Mouse (Mus musculus): Measurements from ENCODE around the gene Fzd5.

Gene Fzd5

DNA sequence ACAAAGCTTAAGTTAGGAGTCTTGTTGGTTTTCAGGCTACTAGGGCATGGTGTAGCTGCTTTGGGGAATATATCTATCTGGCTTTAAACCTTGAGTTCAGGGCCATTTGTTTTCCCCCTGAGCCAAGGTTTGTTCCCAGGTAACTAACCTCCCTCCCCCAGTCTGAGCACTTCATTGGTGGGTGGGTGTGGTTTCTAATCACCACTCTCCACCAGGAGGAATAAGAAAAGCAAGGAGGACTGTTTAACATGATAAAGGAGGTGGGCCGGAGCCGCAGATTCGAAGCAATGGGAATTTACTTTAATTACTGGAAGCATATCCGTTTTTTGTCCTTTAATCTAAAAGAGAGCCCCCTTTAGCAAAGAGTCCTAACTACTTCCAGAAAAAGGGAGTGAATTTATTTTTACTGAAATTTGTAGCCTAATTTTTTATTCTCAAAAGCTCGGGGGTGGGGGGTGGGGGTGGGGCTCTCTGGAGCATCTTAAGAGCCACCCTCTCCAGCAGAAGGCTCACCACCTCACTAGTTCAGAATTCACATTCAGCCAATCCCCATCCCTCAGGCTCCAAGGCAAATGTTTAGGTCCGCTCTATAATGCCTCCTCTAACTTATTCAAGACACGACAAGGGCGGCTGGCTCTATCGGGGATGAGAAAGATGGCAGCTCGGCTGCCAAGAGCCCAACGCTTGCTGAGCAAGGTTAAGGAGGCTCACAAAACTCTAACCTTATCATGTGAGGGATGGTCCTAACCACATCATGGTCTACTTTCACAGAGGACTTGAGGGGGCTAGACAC is 3.9 kb downstream of the Fzd5 start:
- no peak for DNase-seq (ENCODE audit: low spot score)

DNA sequence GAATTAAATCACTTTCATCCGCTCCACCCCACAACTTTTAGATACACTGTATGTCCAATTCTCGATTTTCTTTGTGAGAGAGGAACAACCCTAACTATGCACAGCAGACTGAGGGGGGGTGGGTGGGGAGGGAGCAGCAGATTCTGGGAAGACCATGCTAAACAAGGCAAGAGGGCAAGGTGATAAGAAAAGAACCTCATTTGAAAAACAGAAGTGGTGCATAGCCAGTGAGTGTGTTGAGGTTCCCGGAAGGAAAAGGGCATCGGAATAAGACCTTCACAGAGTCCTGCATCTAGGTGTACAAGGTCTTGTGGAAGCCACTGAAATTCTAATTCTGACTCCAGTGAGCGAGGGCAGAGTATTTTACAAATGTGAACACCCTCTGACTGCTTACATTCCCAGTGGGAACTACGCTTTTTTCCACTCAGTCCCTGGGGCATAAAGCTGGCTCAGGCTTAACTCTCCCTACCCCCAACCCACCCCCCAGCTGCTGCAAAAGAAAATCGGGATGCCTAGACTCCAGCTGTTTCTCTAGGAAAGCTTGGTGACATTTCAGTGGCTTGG is 4.8 kb downstream of the Fzd5 start:
- no peak for DNase-seq (ENCODE audit: low spot score)

DNA sequence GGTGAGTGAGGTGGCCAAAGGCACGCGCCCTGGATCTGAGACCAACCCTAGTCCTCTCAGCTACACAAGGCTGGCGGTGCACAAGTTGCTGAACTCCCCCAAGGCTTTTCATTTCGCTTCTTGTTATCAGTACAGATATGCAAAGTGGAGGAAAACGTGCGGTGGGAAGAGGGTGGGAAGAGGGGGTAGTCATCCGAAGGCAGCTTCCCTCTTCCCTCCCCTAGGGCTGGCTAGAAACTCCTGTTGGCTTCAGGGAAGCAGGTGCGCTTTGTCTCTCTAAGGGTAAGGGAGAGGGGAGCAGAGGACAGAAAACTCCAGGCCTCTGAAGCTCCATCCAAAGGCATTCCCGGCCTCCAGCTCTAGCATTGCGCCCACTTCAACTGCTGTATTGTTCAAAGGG is 5.4 kb downstream of the Fzd5 start:
- DNase-seq (ENCODE audit: low spot score) = no peak

DNA sequence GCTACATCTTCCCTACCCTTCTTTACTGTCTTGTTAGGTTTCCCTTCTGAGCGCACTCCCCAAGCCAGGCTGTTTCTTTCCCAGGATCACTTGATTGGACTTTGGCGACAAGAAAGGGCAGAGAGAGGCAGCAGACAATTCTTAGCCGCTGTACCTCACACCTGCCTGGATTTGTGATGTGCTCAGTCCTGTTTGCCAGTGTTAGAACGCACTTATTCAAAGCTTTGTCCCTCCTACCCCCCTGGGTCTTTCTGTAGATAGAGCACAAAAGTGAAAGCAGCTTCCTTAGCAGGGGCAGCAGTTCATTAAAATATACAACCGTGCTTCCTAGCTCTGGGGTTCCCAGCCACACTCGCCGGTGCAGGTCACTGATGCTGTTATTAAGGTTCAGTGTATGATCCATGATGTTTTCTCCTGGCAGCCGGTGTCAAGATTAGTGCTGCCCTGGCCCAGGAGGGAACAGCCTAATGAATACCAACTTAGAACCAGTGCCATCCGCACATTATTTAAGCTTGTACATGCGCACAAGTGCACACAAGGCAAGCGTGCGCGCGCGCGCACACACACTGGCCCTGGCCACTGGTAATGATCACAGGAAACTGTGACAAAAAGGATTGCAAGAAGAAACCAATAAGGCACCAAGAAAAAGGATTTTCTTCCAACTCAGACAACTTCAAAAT is 6.1 kb downstream of the Fzd5 start:
- DNase-seq (ENCODE audit: low spot score) = no peak

DNA sequence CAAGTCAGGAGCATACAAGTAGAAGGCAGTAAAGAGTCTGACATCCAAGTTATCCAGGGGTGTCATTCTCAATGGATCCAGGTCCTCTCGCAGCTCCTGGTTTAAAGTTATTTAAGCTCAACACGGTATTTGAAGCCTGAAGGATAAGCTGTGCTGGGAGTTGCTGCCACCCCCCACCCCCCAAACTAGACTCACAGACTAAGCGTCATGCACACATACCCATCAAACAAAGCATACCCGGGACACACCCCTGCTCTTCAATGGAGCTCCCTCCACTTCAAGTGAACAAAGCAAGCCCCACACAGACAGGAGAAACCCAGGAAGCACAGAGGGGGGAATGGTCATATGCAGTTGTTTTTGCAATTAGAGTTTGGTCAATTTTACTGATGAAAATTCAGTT is 7.5 kb downstream of the Fzd5 start:
- no peak for DNase-seq (ENCODE audit: low spot score)

DNA sequence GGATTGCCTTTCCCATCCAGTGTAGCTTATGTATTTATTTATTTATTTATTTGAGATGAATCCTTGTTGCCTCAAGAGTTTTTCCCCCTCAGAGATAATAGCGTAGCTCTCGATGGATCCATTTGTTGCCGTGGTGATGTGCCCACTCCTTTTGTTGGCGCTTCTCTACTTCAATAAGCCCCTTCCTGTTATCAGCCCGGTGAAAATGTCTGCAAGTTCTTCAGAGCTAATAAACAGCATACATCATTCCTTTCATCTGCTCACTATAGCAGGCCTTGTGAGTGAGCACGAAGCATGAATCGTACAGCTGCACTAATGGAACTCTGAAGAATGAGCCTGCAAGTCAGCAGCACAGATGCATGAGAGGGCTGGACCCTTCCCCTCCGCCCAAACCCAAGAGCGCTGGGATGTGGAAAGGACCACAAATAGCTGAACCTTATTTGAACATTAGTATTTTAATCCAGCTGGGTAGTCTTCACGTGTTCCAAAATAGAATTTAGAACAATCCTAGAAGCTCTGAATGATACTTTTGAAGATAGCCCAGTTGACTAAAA is 16.4 kb downstream of the Fzd5 start:
- DNase-seq (ENCODE audit: low spot score) = no peak

DNA sequence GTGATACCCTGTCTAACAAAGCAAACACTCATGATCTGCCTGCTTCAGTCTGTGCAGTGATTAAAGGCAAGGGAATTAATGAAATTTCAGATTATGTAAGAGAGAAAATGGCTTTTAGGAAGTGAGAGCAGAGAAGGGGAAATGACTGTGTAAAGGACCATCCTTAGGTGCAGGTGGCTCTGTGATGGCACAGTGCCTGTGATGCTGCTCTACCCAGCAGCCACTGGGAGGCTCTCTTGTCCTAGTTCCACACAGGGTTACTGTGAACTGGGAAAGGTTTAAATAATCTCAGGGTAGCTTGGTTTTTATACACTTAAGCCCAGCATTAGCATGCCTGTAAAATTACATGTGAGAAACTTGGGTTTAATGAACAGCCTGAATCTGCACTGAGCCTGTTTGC is 20.0 kb downstream of the Fzd5 start:
- DNase-seq (ENCODE audit: low spot score) = no peak

DNA sequence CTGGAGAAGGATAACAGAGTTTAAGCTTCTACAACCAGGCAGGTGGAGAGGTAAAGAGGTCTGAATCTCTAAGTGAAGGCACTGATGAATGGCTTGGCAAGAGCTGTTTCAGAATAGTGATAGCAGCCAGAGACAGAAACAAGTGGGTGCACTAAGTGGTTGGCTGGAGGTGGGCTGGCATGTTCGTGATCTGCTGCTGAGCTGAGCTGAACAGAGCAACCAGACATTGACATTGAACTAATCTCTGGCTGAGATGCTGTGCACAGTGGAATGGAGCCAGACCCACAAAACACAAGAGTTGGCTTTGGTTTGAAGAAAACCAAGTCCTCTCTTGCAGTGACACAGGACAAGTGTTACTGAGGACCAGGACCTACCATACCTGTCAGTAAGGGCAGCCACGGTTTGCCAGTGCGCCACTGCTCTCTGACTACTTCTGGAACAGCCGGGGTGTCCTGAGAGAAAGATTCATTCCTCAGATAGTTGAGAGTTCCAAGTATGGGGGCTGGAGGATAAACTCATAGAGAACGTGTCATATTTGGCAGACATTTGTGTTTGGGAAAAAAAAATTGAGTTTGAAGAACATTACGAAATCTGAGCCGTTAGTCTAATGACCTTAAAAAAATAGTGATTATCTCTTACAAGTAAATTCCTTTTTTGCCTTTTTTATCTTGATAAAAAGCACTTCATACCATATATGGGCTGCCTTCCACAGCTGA is 20.8 kb downstream of the Fzd5 start:
- no peak for DNase-seq (ENCODE audit: low spot score)

DNA sequence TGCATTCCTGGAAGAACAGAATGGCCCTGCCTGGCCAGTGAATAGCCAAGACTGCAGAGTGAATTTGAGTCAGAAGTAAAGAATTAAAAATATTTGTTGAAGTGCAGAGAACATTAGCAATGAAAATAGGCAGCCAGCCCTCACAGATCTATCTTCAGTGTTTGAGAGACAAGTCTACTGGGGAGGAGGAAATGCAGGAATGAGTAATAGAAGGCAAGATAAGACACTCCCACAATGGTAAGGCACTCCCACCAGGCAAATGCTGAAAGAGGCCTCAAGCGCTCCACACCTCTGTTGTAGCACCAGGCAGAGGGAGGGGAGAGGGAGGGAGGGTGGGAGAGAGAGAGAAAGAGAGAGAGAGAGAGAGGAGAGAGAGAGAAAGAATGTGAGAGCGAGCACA is 22.1 kb downstream of the Fzd5 start:
- DNase-seq (ENCODE audit: low spot score) = no peak

DNA sequence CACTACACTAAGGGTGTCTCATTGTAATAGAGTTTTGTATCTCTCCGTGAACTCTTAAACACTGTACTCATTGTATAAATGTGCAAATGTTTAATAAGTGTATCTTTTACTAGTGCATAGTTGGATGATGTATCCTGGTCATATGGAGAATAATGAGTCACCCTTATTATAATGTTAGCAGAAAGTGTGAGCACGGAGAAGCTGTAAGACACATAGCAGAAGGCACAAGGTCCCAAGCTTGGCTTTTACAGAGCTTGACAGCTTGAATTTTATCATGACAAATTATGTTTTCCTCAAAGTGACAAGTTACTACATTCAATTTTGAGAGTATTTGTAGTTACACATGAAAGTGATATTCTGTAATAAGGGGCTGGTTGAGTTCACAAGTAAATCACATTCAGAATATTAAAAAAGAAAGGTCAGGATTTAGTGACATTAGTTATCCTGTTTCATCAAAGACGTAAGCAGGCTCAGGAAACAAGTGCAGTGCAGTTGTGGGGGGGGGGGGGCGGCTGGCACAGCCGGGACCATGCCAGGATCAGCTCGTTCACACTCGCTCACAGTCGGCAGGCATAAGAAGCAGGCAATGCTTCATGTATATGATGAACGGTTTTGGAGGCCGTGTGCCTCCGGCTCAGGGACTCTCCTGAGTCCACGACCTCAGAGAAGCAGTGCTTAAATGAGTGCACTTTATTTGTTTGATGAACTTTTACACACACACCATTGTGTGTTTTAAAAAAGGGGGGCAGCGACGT is 25.4 kb downstream of the Fzd5 start:
- DNase-seq (ENCODE audit: low spot score) = no peak

DNA sequence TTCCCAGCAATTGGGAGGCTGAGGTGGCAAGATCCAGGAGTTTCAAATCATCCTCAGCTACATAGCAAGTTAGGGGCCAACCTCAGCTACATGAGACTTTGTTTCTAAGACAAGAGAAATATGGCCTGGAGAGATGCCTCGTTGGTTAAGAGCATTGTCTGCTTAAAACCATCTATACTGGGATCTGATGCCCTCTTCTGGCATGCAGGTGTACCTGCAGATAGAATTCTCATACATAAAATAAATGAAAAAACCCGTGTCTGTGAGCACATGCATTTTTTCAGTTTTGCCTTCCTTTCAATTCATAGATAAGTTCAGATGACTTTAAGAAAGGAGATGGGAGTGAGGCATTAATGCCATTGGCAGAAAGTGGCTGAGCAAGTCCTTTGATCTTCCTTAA is 27.7 kb downstream of the Fzd5 start:
- no peak for DNase-seq (ENCODE audit: low spot score)

DNA sequence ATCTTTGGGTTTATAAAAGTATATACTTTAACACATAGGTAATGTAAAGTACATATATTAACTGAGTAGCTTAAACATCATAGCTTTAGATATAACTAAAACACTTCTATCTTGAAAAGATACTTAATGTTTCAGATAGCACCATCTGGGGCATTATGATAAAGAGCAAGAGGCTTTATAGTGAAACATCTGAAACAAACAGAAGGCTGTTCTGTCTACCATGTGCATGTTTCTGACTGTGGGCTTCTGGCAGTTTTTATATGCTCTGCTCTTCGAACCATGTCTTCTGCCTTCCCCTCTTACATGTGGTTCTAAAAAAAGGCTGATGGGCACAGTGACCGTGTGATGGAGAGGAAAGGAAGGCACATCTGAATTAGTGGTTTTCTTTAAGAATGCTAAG is 30.9 kb downstream of the Fzd5 start:
- no peak for DNase-seq (ENCODE audit: low spot score)

DNA sequence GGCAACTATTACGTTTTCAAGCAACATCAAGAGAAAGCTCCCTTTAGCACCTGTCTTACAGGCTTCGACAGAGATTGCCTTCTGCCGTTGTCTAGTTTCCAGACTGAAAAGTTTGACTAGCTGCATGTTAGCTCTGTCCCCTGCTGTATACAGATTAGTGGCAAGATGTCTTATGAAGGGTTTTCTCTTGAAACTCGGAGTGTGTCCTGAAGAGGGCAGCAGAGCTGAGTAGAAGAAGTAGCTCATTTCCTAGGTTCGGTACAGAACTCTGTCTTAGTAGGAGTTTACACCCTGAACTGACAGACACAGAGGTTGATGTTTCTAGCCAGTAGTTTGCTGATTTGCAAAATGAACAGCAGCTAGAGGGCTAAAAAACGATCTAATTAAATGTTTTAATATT is 32.3 kb downstream of the Fzd5 start:
- DNase-seq (ENCODE audit: low spot score) = peak; percentile 45

DNA sequence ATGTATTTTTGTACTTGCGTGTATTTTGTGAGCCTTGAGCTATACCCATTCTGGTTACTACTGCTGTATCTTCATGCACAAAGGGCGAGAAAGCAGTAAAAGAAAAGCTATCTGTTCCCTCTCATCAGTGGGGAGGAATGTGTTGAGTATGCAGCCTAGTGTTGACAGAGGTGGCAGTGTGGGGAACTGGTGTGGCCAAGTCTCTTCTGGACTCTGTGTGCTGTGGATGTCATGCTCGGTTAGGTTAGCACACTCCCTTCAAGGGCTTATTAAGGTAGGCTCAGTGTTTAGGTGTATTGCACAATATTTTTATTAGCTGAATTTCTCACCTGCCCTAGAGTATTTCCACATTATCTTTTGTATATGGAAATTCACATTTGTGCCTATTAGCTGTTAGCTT is 35.8 kb downstream of the Fzd5 start:
- DNase-seq (ENCODE audit: low spot score) = no peak

DNA sequence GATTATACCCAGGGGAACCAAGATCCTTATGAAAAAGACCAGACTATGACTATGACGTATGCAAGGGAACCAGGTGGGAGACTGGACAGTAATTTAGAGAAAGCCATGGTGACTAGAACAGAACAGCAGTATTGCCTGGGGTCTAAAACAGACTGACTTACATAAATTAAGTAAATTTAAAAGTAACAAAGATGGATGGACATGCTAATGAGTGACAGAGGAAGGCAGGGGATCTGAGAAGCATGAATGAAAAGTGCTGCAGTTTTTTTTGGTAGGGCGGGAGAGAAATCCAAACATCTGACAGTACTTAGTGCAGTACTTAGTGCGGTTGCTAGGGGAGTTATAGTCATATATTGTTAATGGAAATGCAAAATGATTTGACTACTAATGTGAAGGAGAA is 42.4 kb downstream of the Fzd5 start:
- no peak for DNase-seq (ENCODE audit: low spot score)

DNA sequence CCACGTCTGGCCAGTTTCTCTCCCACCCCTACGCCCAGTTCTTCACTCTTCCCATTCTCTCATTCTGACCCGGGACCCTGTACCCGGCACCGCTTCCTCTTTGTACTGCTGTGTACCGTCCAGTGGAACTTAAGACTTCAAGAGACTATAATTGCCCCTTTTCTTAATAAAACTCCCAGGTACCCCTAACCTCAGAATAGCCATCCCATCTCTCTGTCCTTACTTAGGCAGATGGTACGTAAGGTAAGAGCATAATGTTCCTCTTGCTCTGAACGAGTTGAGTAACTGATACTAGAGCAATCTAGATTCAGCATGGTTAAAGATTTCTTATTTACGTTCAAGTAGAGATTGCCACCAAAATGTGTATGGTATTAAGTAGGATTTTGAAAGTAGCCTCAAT is 46.0 kb downstream of the Fzd5 start:
- DNase-seq (ENCODE audit: low spot score) = no peak

DNA sequence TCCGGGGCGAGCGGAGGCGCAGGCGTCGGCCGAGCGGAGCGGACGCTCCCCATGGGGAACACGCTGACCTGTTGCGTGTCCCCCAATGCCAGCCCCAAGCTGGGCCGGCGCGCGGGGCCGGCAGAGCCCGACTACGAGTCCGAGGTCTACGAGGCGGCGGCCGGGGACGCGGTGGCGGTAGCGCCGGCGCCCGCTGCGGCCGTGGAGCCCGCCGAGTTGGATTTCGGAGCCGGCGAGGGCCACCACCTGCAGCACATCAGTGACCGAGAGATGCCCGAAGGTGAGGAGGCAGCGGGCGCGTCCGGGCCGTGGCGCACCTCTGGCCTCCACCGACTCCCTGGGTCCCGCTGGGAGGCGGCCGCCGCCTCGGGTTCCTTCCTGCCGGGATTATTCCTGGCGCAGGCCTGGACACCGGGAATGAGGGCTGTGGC is 46.4 kb downstream of the Fzd5 start:
- peak; percentile 31 for DNase-seq (ENCODE audit: low spot score)

DNA sequence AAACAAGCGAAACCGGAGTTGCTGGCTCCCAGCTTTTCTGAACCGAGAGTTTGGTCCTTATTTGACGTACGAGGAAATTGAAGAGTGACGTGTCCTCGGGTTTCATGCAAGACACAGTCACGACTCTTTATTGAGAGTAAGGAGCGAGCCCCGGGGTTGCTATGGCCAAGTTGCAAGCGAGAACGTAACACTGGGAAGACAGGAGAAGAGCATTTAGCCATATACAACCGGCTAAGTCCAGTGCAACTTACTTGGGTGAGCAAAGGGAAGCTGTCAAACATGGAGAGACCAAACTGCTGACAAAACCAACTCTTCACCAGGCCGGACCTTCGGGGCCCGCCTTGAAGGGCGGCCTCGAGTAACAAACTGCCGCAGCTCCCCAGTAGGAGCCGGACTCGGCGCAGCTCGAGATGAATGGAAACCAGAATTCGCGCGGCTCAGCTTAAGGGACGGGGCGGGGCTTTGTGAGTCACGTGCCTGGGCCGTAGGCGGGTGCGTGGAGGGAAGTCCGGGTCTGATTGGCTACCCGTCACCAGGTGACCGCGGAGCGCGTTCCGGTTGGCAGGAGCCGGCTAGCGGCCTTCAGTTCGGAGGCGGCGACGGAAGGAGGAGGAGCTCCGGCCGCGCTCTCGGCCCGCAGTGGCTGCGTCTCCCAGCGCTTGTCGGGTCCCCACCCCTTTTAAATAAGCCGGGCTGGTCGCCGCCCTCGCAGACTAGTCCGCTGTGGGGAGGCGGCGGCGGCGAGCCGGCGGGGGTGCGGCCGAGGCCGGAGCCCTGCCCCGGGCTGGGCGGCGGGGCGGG is 47.1 kb downstream of the Fzd5 start, which contains the start of gene Ccnyl1:
Gene Ccnyl1, plus strand, starts transcription at position 243 of the 801 bp plus-strand sequence.
- DNase-seq (ENCODE audit: low spot score) = peak; percentile 95

DNA sequence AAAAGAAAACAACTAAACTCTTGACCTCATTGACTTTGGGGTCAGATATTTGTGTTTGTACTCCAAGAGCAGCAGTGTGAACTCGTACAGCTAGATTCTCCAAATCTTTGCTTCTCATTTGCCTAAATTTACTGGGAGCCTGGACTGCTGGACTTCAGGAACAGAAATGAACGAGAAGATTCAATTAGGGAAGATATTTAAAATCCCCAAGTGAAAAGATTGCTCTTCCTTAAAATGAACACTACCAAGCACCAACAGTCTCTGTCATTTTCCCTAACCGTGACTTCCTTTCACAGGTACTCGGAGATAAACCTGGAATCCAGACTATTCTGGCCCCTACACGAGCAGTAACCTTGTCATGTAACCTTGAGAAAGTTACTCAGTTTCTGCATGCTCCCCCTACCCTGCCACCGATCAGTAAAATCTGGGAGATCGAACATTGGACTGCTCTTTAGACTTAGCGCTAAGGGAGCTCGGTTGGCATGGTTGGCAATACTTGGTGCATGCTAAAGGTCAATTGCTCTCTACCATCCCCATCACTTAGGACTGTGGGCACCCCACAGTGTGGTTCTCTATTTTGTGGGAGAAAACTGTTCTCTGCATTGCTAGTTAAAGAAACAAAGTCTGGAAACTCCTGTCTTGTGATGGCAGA is 47.9 kb downstream of the Fzd5 start:
- DNase-seq (ENCODE audit: low spot score) = no peak

DNA sequence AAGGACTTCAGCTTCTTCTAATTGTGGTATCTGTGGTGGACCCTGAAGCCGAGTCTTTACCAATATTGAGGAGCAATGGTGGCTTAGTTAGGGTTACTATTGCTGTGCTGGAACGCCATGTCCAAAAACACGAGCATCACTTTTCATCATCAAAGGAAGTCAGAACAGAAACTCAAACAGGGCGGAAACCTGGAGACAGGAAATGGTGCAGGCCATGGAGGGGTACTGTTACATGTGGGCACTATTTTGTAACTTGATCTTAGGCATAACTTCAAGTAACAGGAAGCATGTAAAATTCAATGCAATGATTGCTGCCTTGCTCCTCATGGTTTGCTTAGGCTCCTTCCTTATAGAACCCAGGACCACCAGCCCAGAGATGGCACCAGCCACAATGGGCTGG is 49.5 kb downstream of the Fzd5 start:
- DNase-seq (ENCODE audit: low spot score) = no peak
